Mouse (Mus musculus) CH12.LX (cell line): ENCODE data around the gene Ccnd3. TPM values are rescaled to one million over a fixed set of nuclear protein-coding genes. Genes with fewer than 3 reads are reported as not detected.

Source experiments
- DNase-seq: peaks from one replicate; pipeline ENCODE4 v3.0.0-alpha.2; 2013; ENCODE audit errors: extremely low read depth
- H3K27ac ChIP-seq: 2 replicates; pipeline ENCODE4 v1.5.1; 2012; ENCODE audit warnings: low read depth, mild to moderate bottlenecking, control low read depth, moderate library complexity; ENCODE audit not compliant: insufficient read depth
- H3K27me3 ChIP-seq: replicated peaks from 2 replicates; pipeline ENCODE3; 2012; ENCODE audit warnings: inconsistent platforms
- H3K36me3 ChIP-seq, 2 experiments: replicated peaks in 1 of 2; 2 replicates each; pipeline versions ENCODE3 to v1.6.1; 2012; ENCODE audit warnings: inconsistent platforms in 1 of 2, low read length in 1 of 2, mild to moderate bottlenecking in 1 of 2, mixed read lengths in 1 of 2, moderate library complexity in 1 of 2; ENCODE audit not compliant: control insufficient read depth in 1 of 2, insufficient read depth in 1 of 2
- H3K4me1 ChIP-seq, 2 experiments: 2 replicates each; pipeline ENCODE4 v1.6.1; 2012; ENCODE audit warnings: inconsistent platforms in 1 of 2, moderate library complexity in 1 of 2; ENCODE audit not compliant: insufficient read depth in 2 of 2, control insufficient read depth in 1 of 2
- H3K4me2 ChIP-seq: 2 replicates; pipeline ENCODE4 v1.6.1; 2012; ENCODE audit warnings: low read depth, mild to moderate bottlenecking, control low read depth; ENCODE audit not compliant: poor library complexity, insufficient read depth, severe bottlenecking
- H3K4me3 ChIP-seq, 3 experiments: fragments of 150-350 bp in 1 of 3; sonication (generic) in 1 of 3; replicated peaks in 1 of 3; 2 replicates each; pipeline versions ENCODE3 to v1.5.1; 2011 to 2012; ENCODE audit warnings: low read depth in 2 of 3, low read length in 2 of 3, mild to moderate bottlenecking in 2 of 3, moderate library complexity in 2 of 3, control low read depth in 1 of 3, improper control_type of control experiment in 1 of 3, inconsistent platforms in 1 of 3, mixed read lengths in 1 of 3; ENCODE audit not compliant: poor library complexity in 1 of 3
- H3K79me2 ChIP-seq: replicated peaks from 2 replicates; pipeline ENCODE4 v1.6.1; 2012; ENCODE audit warnings: mild to moderate bottlenecking, moderate library complexity; ENCODE audit not compliant: control insufficient read depth, poor library complexity, insufficient read depth, severe bottlenecking; ENCODE audit errors: extremely low read depth
- H3K9ac ChIP-seq: 2 replicates; pipeline ENCODE4 v1.6.1; 2012; ENCODE audit warnings: low read depth, mild to moderate bottlenecking, control low read depth, moderate library complexity; ENCODE audit not compliant: insufficient read depth
- H3K9me3 ChIP-seq: replicated peaks from 2 replicates; pipeline ENCODE3; 2012; ENCODE audit warnings: low read length, inconsistent platforms, mixed read lengths
- BHLHE40 ChIP-seq: IDR thresholded peaks from 2 replicates; pipeline ENCODE4 v1.6.1; 2011; ENCODE audit warnings: mild to moderate bottlenecking, low read depth, low read length, improper control_type of control experiment
- CHD2 ChIP-seq: IDR thresholded peaks from 2 replicates; pipeline ENCODE4 v1.6.1; 2011; ENCODE audit warnings: low read length, improper control_type of control experiment
- CTCF ChIP-seq, 2 experiments: IDR thresholded peaks in 1 of 2; conservative IDR thresholded peaks in 1 of 2; 2 replicates each; pipeline ENCODE4 v1.5.1; 2011 to 2012; ENCODE audit warnings: low read depth in 2 of 2, low read length in 2 of 2, improper control_type of control experiment in 1 of 2, inconsistent platforms in 1 of 2, mild to moderate bottlenecking in 1 of 2, moderate library complexity in 1 of 2
- E2F4 ChIP-seq: IDR thresholded peaks from 2 replicates; pipeline ENCODE4 v1.6.1; 2011; ENCODE audit warnings: low read depth, low read length, improper control_type of control experiment; ENCODE audit not compliant: insufficient replicate concordance
- EP300 ChIP-seq: IDR thresholded peaks from 2 replicates; pipeline ENCODE4 v1.6.1; 2011; ENCODE audit warnings: low read length, improper control_type of control experiment
- ETS1 ChIP-seq: conservative IDR thresholded peaks from 2 replicates; pipeline ENCODE4 v1.6.1; 2012; ENCODE audit warnings: low read depth, mild to moderate bottlenecking, inconsistent platforms, low read length, improper control_type of control experiment, moderate library complexity
- GABPA ChIP-seq: IDR thresholded peaks from 2 replicates; pipeline ENCODE4 v1.6.1; 2012; ENCODE audit warnings: low read depth, low read length, improper control_type of control experiment, inconsistent platforms; ENCODE audit not compliant: insufficient replicate concordance
- IRF4 ChIP-seq: IDR thresholded peaks from 2 replicates; pipeline ENCODE4 v1.6.1; 2014; ENCODE audit warnings: low read depth, mild to moderate bottlenecking, inconsistent platforms, low read length, improper control_type of control experiment
- MAFK ChIP-seq: IDR thresholded peaks from 2 replicates; pipeline ENCODE4 v1.6.1; 2011; ENCODE audit warnings: low read length, improper control_type of control experiment; ENCODE audit not compliant: insufficient replicate concordance
- MAZ ChIP-seq: IDR thresholded peaks from 2 replicates; pipeline ENCODE4 v1.6.1; 2012; ENCODE audit warnings: low read depth, mild to moderate bottlenecking, inconsistent platforms, low read length, improper control_type of control experiment, moderate library complexity
- MEF2A ChIP-seq: IDR thresholded peaks from 2 replicates; pipeline ENCODE4 v1.6.1; 2014; ENCODE audit warnings: low read depth, mild to moderate bottlenecking, inconsistent platforms, low read length, improper control_type of control experiment, borderline replicate concordance
- MXI1 ChIP-seq: IDR thresholded peaks from 2 replicates; pipeline ENCODE4 v1.6.1; 2011; ENCODE audit warnings: mild to moderate bottlenecking, low read depth, low read length, improper control_type of control experiment
- MYC ChIP-seq: IDR thresholded peaks from 2 replicates; pipeline ENCODE4 v1.6.1; 2011; ENCODE audit warnings: low read depth, mild to moderate bottlenecking, improper control_type of control experiment, low read length
- PAX5 ChIP-seq: IDR thresholded peaks from 2 replicates; pipeline ENCODE4 v1.6.1; 2012; ENCODE audit warnings: low read length, inconsistent platforms, mixed read lengths
- RCOR1 ChIP-seq: conservative IDR thresholded peaks from 2 replicates; pipeline ENCODE4 v1.6.1; 2012; ENCODE audit warnings: low read depth, mild to moderate bottlenecking, inconsistent platforms, low read length, improper control_type of control experiment
- SIN3A ChIP-seq: IDR thresholded peaks from 2 replicates; pipeline ENCODE4 v1.6.1; 2012; ENCODE audit warnings: low read length, improper control_type of control experiment, inconsistent platforms
- SMC3 ChIP-seq: IDR thresholded peaks from 2 replicates; pipeline ENCODE4 v1.6.1; 2011; ENCODE audit warnings: low read depth, low read length, improper control_type of control experiment
- TBP ChIP-seq: conservative IDR thresholded peaks from 2 replicates; pipeline ENCODE4 v1.6.1; 2011; ENCODE audit warnings: low read depth, low read length, improper control_type of control experiment
- UBTF ChIP-seq: IDR thresholded peaks from 2 replicates; pipeline ENCODE4 v1.6.1; 2012; ENCODE audit warnings: low read depth, mild to moderate bottlenecking, inconsistent platforms, low read length, improper control_type of control experiment, moderate library complexity
- USF1 ChIP-seq: IDR thresholded peaks from 2 replicates; pipeline ENCODE4 v1.6.1; 2014; ENCODE audit warnings: low read depth, mild to moderate bottlenecking, inconsistent platforms, low read length, improper control_type of control experiment
- USF2 ChIP-seq: conservative IDR thresholded peaks from 2 replicates; pipeline ENCODE4 v1.6.1; 2011; ENCODE audit warnings: low read depth, low read length, improper control_type of control experiment
- ZKSCAN1 ChIP-seq: IDR thresholded peaks from 2 replicates; pipeline ENCODE4 v1.6.1; 2012; ENCODE audit warnings: low read depth, inconsistent platforms, low read length, improper control_type of control experiment, borderline replicate concordance
- ZMIZ1 ChIP-seq: IDR thresholded peaks from 2 replicates; pipeline ENCODE4 v1.6.1; 2012; ENCODE audit warnings: low read depth, mild to moderate bottlenecking, inconsistent platforms, low read length, improper control_type of control experiment
- dilution Hi-C: fragments of 300-500 bp; cut with MboI; formaldehyde crosslinking; loops from 2 replicates; pipeline ENCODE4 v1.14.3; 2020; ENCODE audit warnings: low sequenced_read_pairs; ENCODE audit not compliant: extremely low pct_unique_long_range_greater_than_20kb, extremely low pct_ligation_motif_present
- in situ Hi-C: fragments of 300-500 bp; cut with MboI; formaldehyde crosslinking; loops from 3 replicates; pipeline ENCODE4 v1.14.3; 2019; ENCODE audit warnings: low sequenced_read_pairs, low pct_ligation_motif_present, low pct_unique_long_range_greater_than_20kb, mixed read lengths
- polyA plus RNA-seq: library from polyadenylated mRNA; unstranded; fragments of >175 nt; gene quantifications from 2 replicates; pipeline ENCODE4 v1.2.1, GENCODE M21; 2012; ENCODE audit warnings: low read depth; ENCODE audit not compliant: insufficient read length
- total RNA-seq, 2 experiments: library from RNA; depleted of rRNA; stranded (reverse); fragments of 300-350 nt in 1 of 2; fragments of >200 nt in 1 of 2; gene quantifications; 2 replicates each; pipeline ENCODE4 v1.2.3; 2012 to 2014

Gene Ccnd3
- total and polyA plus RNA-seq, 3 experiments, result 30.6 to 121 (median 48.7) TPM

GRCm38 (mm10) chr17:47526856-47527520 is 22.1 kb downstream of the Ccnd3 start:
- Histone ChIP-seq H3K27ac (no peak overlapping the region), H3K4me2 (no peak overlapping the region), H3K4me3 (no peak overlapping the region), H3K9me3 (no peaks in the 10 kb centered on the region), H3K9ac (no peak overlapping the region), H3K4me1 (peaks cover 4 to 42% of the 10 kb centered on the region in 2 experiments; a peak in 3 of 4 replicates), H3K27me3 (no peaks in the 10 kb centered on the region), H3K36me3 (no peaks in the 10 kb centered on the region), H3K79me2 (no peaks in the 10 kb centered on the region)
- in situ Hi-C loops, result no loop called here
- no peak for DNase-seq
- dilution Hi-C loops, result no loop called here
- no peak for TF ChIP-seq E2F4
- no peak for TF ChIP-seq CTCF (conservative IDR thresholded peaks at IDR 0.05 in 1 of 2, IDR thresholded peaks at IDR 0.05 in 1 of 2; ENCODE audit: low read depth in 2 of 2, low read length in 2 of 2)
- no peak for TF ChIP-seq PAX5
- no peak for TF ChIP-seq UBTF
- TF ChIP-seq ETS1, result no peak
- no peak for TF ChIP-seq USF2

GRCm38 (mm10) chr17:47527581-47528300 is 22.9 kb downstream of the Ccnd3 start:
- H3K27me3 ChIP-seq, result no peaks in the 10 kb centered on the region
- H3K36me3 ChIP-seq, result no peaks in the 10 kb centered on the region
- no peak overlapping the region for H3K9ac ChIP-seq
- H3K4me2 ChIP-seq, result no peak overlapping the region
- H3K4me3 ChIP-seq, result no peak overlapping the region
- TF ChIP-seq USF2 (no peak), CHD2 (no peak), MXI1 (no peak), RCOR1 (no peak), TBP (no peak), MAFK (no peak), MYC (no peak), ZKSCAN1 (no peak), IRF4 (no peak), SMC3 (no peak), ZMIZ1 (no peak), MAZ (no peak), GABPA (no peak), BHLHE40 (no peak), MEF2A (no peak), SIN3A (no peak), EP300 (no peak), USF1 (no peak)
- no peak overlapping the region for H3K27ac ChIP-seq
- in situ Hi-C loops, result no loop called here
- no peaks in the 10 kb centered on the region for H3K79me2 ChIP-seq
- dilution Hi-C loops, result no loop called here
- H3K4me1 ChIP-seq, result peaks cover 4 to 44% of the 10 kb centered on the region in 2 experiments; a peak in 3 of 4 replicates
- no peaks in the 10 kb centered on the region for H3K9me3 ChIP-seq
- no peak for DNase-seq
